Comparison of ENCODE assay signal across 8 mouse cellular contexts in genomic region chr16:30066852-30067301, GRCm38 (mm10). TPM values are rescaled to one million over a fixed set of nuclear protein-coding genes. Genes with fewer than 3 reads are reported as not detected.
DNase-seq lines count a peak whose midpoint lies in the region; ATAC-seq and TF ChIP-seq lines count a peak whose summit lies in the region.

No protein-coding gene starts in this region.

- peaks cover 44% of the 10 kb centered on the region for H3K4me1 ChIP-seq in hindbrain, embryonic 16.5 days (ENCODE audit: control insufficient read depth, insufficient read depth, low read depth, low read length)

- peak overlapping the region; percentile 98 for H3K4me2 ChIP-seq in hindbrain, embryonic 16.5 days (ENCODE audit: low read length)

- no peaks in the 10 kb centered on the region for H3K9me3 ChIP-seq in hindbrain, embryonic 16.5 days (ENCODE audit: control insufficient read depth, low read length)

- no peak for ATAC-seq in hindbrain, embryonic 16.5 days

- H3K27ac ChIP-seq in hindbrain, embryonic 16.5 days (ENCODE audit: low read depth, low read length), result peak overlapping the region; percentile 79
- peak overlapping the region; percentile 97 for H3K27ac ChIP-seq in left cerebral cortex, adult 2 months

- no peaks in the 10 kb centered on the region for H3K36me3 ChIP-seq in hindbrain, embryonic 16.5 days (ENCODE audit: control insufficient read depth, insufficient read depth, low read length)

- peak overlapping the region; percentile 60 for H3K4me3 ChIP-seq in hindbrain, embryonic 16.5 days (ENCODE audit: low read length)
- peak overlapping the region; percentile 79 for H3K4me3 ChIP-seq in left cerebral cortex, adult 2 months

- peak overlapping the region; percentile 59 for H3K9ac ChIP-seq in hindbrain, embryonic 16.5 days (ENCODE audit: low read depth, low read length)

- H3K27me3 ChIP-seq in hindbrain, embryonic 16.5 days (replicated peaks; ENCODE audit: control insufficient read depth, insufficient read depth, low read length), result peaks cover 20% of the 10 kb centered on the region

- DNase-seq in R1 (ENCODE audit: low read depth, low spot score), result peak; percentile 71
- peak; percentile 85 to 88 for DNase-seq in cerebellum, postnatal 14 days
- peak; percentile 82 to 89 for DNase-seq in frontal cortex, postnatal 36 days (ENCODE audit: low spot score in 2 of 2)
- DNase-seq in left cerebral cortex, adult 2 months (ENCODE audit: extremely low spot score in 1 of 2, low spot score in 2 of 2), result peak; percentile 88 to 90
- peak; percentile 92 to 94 for DNase-seq in lung, postnatal 4 days
- peak; percentile 89 for DNase-seq in right cerebral cortex, postnatal 25 days
- peak; percentile 82 for DNase-seq in urinary bladder, postnatal 36 days (ENCODE audit: low spot score in 2 of 2)

- TF ChIP-seq CTCF in left cerebral cortex, adult 2 months (IDR thresholded peaks at IDR 0.05), result peak; percentile 77

- WGBS in hindbrain, embryonic 16.5 days, result 0% methylated on average over 37 of the region's 46 CpGs

- intact Hi-C loops in left cerebral cortex, adult 2 months (cut with DNase I), result loop anchor here (1.0 to 10.0 kb wide), 5 partner anchors 250 to 435 kb away; no protein-coding TSS in a partner anchor

RNA-seq across cellular contexts. Expression of gene Hes1, which starts 2.7 kb away (rescaled TPM):
- 8.4 and 8.5 TPM in 2 replicates for polyA plus RNA-seq in hindbrain, embryonic 16.5 days (2015; fragmentation: Nextera tagmentation; extraction: Ambion mirVana)
- 10 to 100 TPM; 20.2 to 21.8 TPM for total RNA-seq in left cerebral cortex, adult 2 months (2021)
